Mouse (Mus musculus) forebrain, embryonic 11.5 days (tissue): ENCODE measurements around the gene Gm15155. TPM values are rescaled to one million over a fixed set of nuclear protein-coding genes. Genes with fewer than 3 reads are reported as not detected.

ENCODE experiments used
- ATAC-seq: fragments of 200-750 bp; cut with Nextera tagmentation; replicated peaks from 2 replicates; pipeline ENCODE4 v1.8.0; 2017; ENCODE audit warnings: moderate TSS enrichment; ENCODE audit not compliant: low FRiP score
- DNase-seq: peaks from one replicate; pipeline ENCODE4 v3.0.0-alpha.2; 2017; ENCODE audit warnings: low spot score
- H3K27ac ChIP-seq: fragments of 300-500 bp; sonication (generic); 2 replicates; pipeline ENCODE4 v1.5.1; 2014; ENCODE audit warnings: low read depth, low read length
- H3K27me3 ChIP-seq: fragments of 300-500 bp; sonication (generic); 2 replicates; pipeline ENCODE4 v1.6.1; 2014; ENCODE audit warnings: mild to moderate bottlenecking, low read length, mixed read lengths; ENCODE audit not compliant: control insufficient read depth, insufficient read depth
- H3K36me3 ChIP-seq: fragments of 300-500 bp; sonication (generic); 2 replicates; pipeline ENCODE4 v1.6.1; 2014; ENCODE audit warnings: mild to moderate bottlenecking, low read length, moderate library complexity, mixed read lengths; ENCODE audit not compliant: control insufficient read depth, insufficient read depth
- H3K4me1 ChIP-seq: fragments of 300-500 bp; sonication (generic); replicated peaks from 2 replicates; pipeline ENCODE4 v1.6.1; 2014; ENCODE audit warnings: low read length, mixed read lengths; ENCODE audit not compliant: control insufficient read depth, insufficient read depth
- H3K4me2 ChIP-seq: fragments of 300-500 bp; sonication (generic); 2 replicates; pipeline ENCODE4 v1.6.1; 2014; ENCODE audit warnings: low read depth, mild to moderate bottlenecking, low read length, moderate library complexity, mixed read lengths; ENCODE audit not compliant: severe bottlenecking
- H3K4me3 ChIP-seq: fragments of 300-500 bp; sonication (generic); 2 replicates; pipeline ENCODE4 v1.5.1; 2014; ENCODE audit warnings: low read depth, low read length
- H3K9ac ChIP-seq: fragments of 300-500 bp; sonication (generic); 2 replicates; pipeline ENCODE4 v1.6.1; 2014; ENCODE audit warnings: low read length
- H3K9me3 ChIP-seq: fragments of 300-500 bp; sonication (generic); 2 replicates; pipeline ENCODE4 v1.6.1; 2016; ENCODE audit warnings: low read length, mixed read lengths; ENCODE audit not compliant: control insufficient read depth
- WGBS: fragments of 180-500 bp; shearing (Covaris S2); extraction: QIAGEN DNeasy Blood & Tissue Kit; methylation state at CpG from one replicate; pipeline ENCODE4 v1.1.7; 2014; 5-methylcytosine and 5-hydroxymethylcytosine counted together
- polyA plus RNA-seq: library from polyadenylated mRNA; unstranded; fragments of >200 nt; fragmentation: Nextera tagmentation; extraction: Ambion mirVana; gene quantifications from 2 replicates; pipeline ENCODE4 v1.2.1, GENCODE M21; 2014

The Gm15155 gene
- polyA plus RNA-seq, result not detected in 2 replicates

DNA sequence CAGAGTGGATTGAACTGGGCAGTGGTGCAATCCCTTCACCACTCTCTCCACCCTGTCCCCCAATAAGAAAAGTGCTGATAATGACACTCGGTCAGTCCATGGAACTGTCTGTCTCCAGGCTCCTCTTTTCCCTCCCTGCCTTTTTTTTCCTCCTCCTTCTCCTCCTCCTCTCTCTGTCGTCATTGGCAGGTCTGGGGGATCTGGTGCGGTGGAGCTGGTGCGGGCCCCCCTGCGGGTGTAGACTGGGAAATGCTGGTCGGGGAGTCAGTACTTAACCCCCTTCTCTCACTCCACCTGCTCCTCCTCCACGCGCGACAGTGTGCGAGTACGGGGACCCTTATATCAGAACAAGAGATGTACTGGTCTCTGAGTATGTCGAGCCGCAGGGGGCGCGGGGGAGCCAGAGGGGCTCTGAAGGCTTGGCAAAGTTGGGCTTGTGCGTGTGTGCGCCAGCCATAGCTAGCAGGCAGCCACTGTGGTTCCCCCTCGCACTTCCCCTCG lies at the start of gene Gm15155:
Gene Gm15155, plus strand, starts transcription at position 401 of the 501 bp plus-strand sequence.
- peak; percentile 37 for ATAC-seq
- peaks cover 23% of the 10 kb centered on the region for H3K27me3 ChIP-seq

DNA sequence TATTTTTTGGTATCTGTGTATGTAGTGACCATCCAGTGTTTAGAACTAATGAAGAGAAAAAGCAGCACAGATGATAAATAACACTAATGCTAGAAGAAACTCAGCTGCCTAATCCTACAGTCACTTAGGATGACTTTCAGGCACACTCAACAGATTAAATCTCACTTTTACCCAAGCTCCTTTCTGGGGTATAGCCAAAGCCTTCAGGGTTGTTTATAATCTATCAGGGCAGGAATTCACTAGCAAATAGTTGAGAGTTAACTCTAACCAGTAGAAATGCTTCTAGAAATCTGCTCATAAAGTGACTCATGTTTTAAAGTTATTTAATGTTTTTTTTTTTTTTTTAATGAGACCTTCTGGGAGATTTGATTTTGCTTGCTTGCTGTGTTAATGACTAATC lies 44.8 kb upstream of the Gm15155 start:
- Histone ChIP-seq H3K36me3 (no peaks in the 10 kb centered on the region), H3K4me3 (no peak overlapping the region), H3K27ac (no peak overlapping the region), H3K9ac (no peak overlapping the region), H3K9me3 (no peaks in the 10 kb centered on the region), H3K4me1 (no peaks in the 10 kb centered on the region), H3K4me2 (no peak overlapping the region), H3K27me3 (no peaks in the 10 kb centered on the region)
- no peak for DNase-seq
- no peak for ATAC-seq

More for the DNA sequence above, at the start of gene Gm15155:
- Histone ChIP-seq H3K27ac (no peak within 1 kb of the TSS), H3K4me2 (peak within 1 kb of the TSS; percentile 83), H3K9ac (no peak within 1 kb of the TSS), H3K9me3 (no peaks in the 10 kb centered on the region), H3K4me3 (peak within 1 kb of the TSS; percentile 44), H3K4me1 (no peaks in the 10 kb centered on the region), H3K36me3 (no peaks in the 10 kb centered on the region)
- 27% methylated on average over 19 of the region's 19 CpGs for WGBS
- DNase-seq, result peak; percentile 58

DNA sequence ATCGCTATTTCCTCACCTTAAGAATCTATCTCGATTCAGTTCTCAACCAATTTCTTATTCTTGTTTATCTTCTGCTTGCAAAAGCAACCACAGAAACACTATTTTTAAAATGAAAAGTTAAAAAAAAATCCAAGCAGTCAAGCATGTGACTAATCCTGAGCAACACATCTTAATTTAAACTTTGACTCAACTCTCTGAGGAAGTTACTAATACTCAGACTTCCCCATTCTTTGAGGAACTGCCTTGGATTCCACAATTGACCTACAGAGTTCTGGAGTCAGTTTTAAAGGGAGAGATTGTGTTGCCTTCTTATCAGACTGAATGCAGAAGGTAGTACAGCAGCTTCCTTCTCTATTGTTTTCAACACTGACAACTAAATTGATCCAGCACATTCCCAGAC lies 40.0 kb upstream of the Gm15155 start:
- H3K9me3 ChIP-seq, result no peaks in the 10 kb centered on the region
- no peak overlapping the region for H3K27ac ChIP-seq
- H3K36me3 ChIP-seq, result no peaks in the 10 kb centered on the region
- no peak for DNase-seq
- H3K27me3 ChIP-seq, result no peaks in the 10 kb centered on the region
- H3K4me3 ChIP-seq, result no peak overlapping the region
- H3K4me2 ChIP-seq, result no peak overlapping the region
- ATAC-seq, result no peak
- 90% methylated on average over 2 of the region's 2 CpGs for WGBS
- no peak overlapping the region for H3K9ac ChIP-seq
- H3K4me1 ChIP-seq, result no peaks in the 10 kb centered on the region

DNA sequence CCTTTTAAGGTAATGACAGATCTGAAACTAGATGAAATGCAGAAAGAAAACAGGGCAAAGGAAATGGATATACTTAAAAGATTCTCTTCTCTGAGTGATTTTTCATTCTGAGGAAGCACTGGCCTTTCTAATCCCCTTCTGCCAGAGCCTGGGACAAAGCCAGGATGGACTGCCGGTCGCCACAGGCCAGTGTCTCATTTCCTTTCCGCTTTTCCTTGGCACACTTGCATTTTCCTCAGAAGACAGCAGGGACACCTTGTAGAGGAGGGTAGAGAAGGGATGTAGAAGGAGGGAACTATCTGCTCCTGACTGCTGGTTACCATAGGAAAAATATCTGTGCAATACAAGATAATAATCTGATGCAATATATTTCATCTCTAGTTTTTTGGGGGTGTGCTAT lies 33.1 kb upstream of the Gm15155 start:
- H3K9ac ChIP-seq, result no peak overlapping the region
- no peaks in the 10 kb centered on the region for H3K27me3 ChIP-seq
- WGBS, result 77% methylated on average over 3 of the region's 3 CpGs
- DNase-seq (no peak), ATAC-seq (no peak)
- no peak overlapping the region for H3K27ac ChIP-seq
- H3K9me3 ChIP-seq, result no peaks in the 10 kb centered on the region
- H3K4me1 ChIP-seq, result no peaks in the 10 kb centered on the region
- no peak overlapping the region for H3K4me2 ChIP-seq
- no peaks in the 10 kb centered on the region for H3K36me3 ChIP-seq
- no peak overlapping the region for H3K4me3 ChIP-seq

DNA sequence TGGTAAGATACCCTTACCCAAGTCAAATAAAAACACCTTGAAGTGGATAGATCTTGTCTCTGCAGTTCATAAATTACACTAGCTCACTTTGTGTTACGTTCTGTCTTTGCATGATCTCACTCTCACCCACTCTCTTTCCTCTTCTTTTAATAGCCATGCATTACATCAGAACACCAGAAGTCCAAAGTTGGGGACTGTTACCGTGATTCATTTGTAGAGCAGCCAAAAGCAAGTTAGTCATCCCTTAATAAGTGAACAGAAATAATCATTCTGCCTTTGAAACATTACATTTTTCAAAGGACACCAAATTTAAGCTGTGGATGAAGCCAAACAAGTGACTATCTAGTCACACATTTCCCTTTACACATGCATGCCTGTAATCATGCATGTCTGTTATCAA lies 32.1 kb upstream of the Gm15155 start:
- H3K9ac ChIP-seq, result no peak overlapping the region
- no peak overlapping the region for H3K4me3 ChIP-seq
- H3K27ac ChIP-seq, result no peak overlapping the region
- H3K36me3 ChIP-seq, result no peaks in the 10 kb centered on the region
- no peak overlapping the region for H3K4me2 ChIP-seq
- H3K27me3 ChIP-seq, result no peaks in the 10 kb centered on the region
- DNase-seq (no peak), ATAC-seq (no peak)
- WGBS, result 80% methylated on average over 2 of the region's 2 CpGs
- H3K4me1 ChIP-seq, result no peaks in the 10 kb centered on the region
- H3K9me3 ChIP-seq, result no peaks in the 10 kb centered on the region

DNA sequence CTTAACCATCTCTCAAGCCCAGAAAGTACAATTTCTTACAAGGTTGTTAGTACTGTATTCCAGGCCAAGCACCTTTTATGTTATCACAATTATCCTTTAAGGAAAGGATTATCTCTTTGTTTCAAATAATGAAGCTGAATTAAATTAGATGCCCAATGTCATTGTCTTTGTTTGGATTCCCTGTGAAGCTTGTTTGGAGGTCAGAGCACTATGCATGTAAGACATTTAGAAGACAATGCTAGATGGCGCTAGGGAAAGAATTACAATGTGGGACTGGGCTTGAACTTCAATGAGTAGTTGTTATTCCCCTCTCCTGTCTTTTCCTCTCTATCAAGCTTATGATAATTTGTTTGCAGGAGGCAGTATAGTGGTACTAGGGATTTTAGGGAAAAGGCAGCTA lies 29.9 kb upstream of the Gm15155 start:
- H3K9ac ChIP-seq, result no peak overlapping the region
- H3K4me3 ChIP-seq, result no peak overlapping the region
- 50% methylated on average over 1 of the region's 1 CpGs for WGBS
- H3K36me3 ChIP-seq, result no peaks in the 10 kb centered on the region
- DNase-seq, result no peak
- H3K27ac ChIP-seq, result no peak overlapping the region
- no peaks in the 10 kb centered on the region for H3K9me3 ChIP-seq
- no peaks in the 10 kb centered on the region for H3K4me1 ChIP-seq
- H3K27me3 ChIP-seq, result no peaks in the 10 kb centered on the region
- no peak for ATAC-seq
- no peak overlapping the region for H3K4me2 ChIP-seq

DNA sequence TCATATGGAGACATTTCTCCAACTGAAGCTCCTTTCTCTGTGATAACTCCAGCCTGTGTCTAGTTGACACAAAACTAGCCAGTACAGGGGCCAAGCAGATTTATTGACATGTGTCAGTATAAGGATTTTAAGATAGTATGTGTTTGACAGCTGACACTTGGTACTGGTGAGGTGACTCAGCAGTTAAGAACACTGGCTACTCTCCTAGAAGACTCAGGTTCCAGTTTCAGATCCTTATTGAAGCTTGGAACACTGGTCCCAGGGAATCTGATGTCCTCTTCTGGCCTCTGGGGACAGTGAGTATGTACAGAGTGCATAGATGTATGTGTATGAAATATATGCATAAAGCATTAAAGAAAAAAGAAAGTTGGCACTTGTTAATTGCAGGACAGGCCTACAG lies 28.2 kb upstream of the Gm15155 start:
- no peaks in the 10 kb centered on the region for H3K9me3 ChIP-seq

DNA sequence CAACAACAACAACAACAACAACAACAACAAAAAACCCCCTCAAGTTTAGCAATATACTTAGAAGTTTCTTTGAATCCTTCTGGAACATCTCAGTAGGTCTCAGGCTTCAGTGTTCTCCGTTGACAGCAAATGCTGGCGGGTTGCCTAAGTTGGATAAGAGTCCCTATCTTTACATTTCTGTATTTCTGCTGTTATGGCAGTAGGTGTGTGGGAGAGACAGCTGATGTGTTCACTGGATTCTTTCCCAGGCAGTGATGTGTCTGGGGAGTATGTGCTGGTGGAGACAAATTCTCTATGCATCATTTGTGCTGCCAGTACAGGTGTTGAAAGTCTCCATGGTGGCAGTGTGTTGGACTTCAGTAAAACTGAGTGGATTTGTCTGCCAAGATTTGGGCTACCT lies 23.3 kb upstream of the Gm15155 start:
- no peaks in the 10 kb centered on the region for H3K27me3 ChIP-seq
- no peaks in the 10 kb centered on the region for H3K36me3 ChIP-seq
- no peak overlapping the region for H3K4me3 ChIP-seq
- DNase-seq (no peak), ATAC-seq (no peak)
- no peaks in the 10 kb centered on the region for H3K4me1 ChIP-seq
- 79% methylated on average over 2 of the region's 2 CpGs for WGBS
- no peak overlapping the region for H3K27ac ChIP-seq
- H3K9ac ChIP-seq, result no peak overlapping the region
- no peak overlapping the region for H3K4me2 ChIP-seq
- no peaks in the 10 kb centered on the region for H3K9me3 ChIP-seq

More for the DNA sequence above, 28.2 kb upstream of the Gm15155 start:
- no peak overlapping the region for H3K9ac ChIP-seq
- ATAC-seq, result no peak
- no peak overlapping the region for H3K4me2 ChIP-seq
- H3K4me1 ChIP-seq, result no peaks in the 10 kb centered on the region
- no peak overlapping the region for H3K27ac ChIP-seq
- no peak overlapping the region for H3K4me3 ChIP-seq
- no peaks in the 10 kb centered on the region for H3K27me3 ChIP-seq
- no peak for DNase-seq
- no peaks in the 10 kb centered on the region for H3K36me3 ChIP-seq

DNA sequence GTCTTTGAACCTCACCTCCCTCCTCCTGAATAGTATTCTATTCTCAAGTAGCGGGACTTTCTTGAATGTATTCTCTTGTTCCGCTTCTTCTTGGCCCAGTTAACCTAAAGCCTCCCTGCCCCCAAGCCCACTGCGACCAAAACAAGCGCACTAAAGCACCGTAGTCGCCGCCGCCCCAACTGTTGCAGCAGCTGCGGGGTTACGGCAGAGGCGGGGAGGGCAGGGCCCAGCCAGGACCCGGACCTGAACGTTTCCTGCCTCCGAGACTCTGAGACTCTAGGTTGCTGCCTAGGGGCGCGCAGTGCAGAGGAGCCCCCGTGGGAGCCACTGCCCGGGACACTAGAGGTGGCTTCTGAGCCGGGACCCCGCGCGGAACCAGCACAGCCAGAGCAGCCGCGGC lies 2.0 kb upstream of the Gm15155 start:
- 0 out of 2 replicates have a peak, but pooled peaks have one; percentile 2 for ATAC-seq
- H3K4me1 ChIP-seq, result no peaks in the 10 kb centered on the region
- H3K9ac ChIP-seq, result peak overlapping the region; percentile 10; the same call in 1 of the 2 replicates
- no peak overlapping the region for H3K27ac ChIP-seq
- peak; percentile 55 for DNase-seq
- no peaks in the 10 kb centered on the region for H3K36me3 ChIP-seq
- peak overlapping the region; percentile 83 for H3K4me2 ChIP-seq
- WGBS, result 19% methylated on average over 24 of the region's 24 CpGs
- no peaks in the 10 kb centered on the region for H3K9me3 ChIP-seq
- H3K4me3 ChIP-seq, result peak overlapping the region; percentile 44
- peaks cover 23% of the 10 kb centered on the region for H3K27me3 ChIP-seq
